Mouse (Mus musculus) kidney, postnatal 14 days (tissue): ENCODE results near the gene Fbxo48.

Experiments
- DNase-seq: peaks from one replicate; pipeline ENCODE4 v3.0.0; 2022; ENCODE audit warnings: mixed read lengths

Fbxo48 gene

DNA sequence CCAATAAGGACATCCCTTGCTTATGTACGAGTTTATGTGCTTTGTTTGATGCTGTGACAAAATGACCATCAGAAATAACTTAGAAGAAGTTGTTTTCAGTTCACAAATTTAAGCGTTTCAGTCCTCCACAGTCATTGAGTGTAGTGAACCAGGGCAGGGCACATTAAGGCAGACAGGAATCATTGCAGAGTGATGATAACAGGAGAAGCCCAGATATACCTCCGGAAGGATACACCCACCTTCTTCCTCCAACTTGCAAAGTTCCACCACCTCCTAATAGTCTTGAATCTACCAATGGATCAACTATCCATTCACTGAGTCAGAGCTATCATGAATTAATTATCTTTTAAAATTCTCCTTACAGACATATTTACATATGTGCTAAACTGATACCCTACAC lies 20.9 kb downstream of the Fbxo48 start:
- DNase-seq, result no peak

DNA sequence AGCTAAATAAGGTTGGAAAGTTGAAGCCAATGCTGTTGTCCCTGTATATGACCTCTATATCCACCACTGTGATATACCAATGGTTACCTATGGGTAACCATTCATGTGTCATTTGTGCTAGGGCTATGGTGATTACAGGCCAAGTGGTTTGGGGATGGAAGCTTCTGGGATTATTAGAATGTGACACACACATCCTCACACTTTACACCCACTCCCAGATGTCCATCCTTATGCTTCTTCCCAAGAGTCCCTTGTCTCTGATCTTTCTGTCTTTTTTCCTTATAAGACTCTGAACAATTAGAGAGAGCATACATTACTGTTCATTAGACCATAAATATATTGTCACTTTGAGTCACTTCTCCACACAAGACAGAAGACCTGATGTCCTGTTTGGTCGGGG lies 21.9 kb downstream of the Fbxo48 start:
- DNase-seq, result no peak

DNA sequence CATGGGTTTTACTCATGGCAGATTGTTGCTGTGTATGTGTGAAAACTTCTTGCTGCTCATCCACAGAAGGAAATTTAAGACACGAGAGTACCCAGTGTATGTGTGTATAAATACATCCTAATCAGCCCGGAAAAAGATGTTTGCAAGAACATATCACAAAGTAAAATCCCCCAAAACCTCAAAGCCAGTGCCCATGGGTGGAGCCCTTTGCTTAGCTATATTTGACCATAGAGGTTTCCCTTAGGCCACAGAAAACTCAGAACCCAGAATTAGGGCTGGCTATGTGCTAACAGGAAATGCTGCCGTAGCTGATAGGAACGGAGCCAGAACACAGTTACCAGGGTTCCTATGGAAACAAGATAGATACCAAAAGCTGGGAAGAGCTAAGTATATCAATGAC lies 25.8 kb downstream of the Fbxo48 start:
- peak; percentile 19 for DNase-seq

DNA sequence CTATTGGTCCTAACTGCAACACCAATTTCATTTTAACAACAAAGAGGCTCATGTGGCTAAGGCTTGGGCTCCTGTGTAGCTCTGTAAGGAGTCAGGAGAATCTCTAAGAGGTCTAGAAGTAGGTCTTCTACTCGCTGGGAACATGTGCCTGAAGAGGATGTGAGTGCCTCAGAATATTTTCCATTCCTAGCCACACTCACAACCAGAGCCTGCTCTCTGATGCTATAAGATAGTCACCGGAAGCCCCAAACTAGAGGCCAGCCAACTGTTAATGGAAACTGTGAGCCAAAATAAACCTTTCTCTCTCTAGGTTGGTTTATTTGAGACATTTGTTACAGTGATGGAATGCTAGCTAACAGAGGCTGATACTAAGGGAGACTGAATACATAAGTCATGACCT lies 26.4 kb downstream of the Fbxo48 start:
- no peak for DNase-seq

DNA sequence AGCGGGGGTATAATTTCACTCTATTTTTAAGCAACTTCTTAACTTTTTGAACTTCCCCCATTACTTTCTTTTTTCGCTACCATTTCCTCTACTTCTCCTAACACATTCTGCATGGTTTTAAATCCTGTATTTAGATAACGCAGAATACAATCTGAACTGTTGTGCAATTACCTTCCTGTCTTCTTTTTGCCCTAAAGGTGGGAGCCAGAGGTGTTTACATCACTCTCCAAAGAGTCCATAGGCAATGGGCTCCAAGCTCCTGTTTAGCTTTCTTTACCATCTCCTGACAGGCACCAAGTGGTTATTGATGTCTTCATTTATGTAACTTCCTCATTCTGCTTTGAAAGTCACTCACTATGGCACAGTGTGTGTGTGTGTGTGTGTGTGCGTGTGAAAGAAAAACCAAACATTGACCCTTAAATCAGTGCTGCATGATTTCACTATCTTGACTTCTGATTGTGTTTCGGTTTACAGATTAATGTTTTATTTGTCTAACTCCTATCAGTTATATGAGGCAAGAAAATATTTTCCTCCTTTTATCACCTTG lies 27.1 kb downstream of the Fbxo48 start:
- no peak for DNase-seq

DNA sequence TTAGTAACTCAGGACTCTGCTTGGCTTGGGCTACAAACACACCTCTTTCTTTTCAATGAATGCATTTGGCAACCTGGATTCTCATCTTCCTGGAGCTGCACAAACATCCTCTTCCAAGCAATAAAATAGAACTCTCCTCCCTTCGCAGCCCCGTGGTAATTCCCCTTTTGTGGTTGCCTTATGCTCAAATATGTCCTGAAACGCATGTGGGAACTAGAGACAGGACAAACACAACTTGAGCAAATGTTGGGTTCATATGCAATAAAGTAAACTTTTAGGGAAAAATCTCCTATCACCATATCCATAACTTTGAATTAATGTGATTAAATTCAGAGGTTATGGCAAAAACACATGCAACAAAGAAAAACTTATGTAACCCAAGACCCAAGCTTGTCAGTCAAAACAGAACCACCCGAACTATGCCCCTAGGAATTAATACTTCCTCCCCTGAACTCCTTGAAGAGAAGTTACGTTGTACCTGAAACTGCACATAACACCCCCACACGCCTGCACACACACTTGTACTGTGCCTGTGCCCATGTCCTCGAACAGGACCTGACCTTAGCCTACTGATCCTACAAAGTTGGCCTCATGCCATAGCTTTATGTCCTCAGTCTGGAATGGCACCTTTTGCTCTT lies 35.5 kb downstream of the Fbxo48 start:
- no peak for DNase-seq

DNA sequence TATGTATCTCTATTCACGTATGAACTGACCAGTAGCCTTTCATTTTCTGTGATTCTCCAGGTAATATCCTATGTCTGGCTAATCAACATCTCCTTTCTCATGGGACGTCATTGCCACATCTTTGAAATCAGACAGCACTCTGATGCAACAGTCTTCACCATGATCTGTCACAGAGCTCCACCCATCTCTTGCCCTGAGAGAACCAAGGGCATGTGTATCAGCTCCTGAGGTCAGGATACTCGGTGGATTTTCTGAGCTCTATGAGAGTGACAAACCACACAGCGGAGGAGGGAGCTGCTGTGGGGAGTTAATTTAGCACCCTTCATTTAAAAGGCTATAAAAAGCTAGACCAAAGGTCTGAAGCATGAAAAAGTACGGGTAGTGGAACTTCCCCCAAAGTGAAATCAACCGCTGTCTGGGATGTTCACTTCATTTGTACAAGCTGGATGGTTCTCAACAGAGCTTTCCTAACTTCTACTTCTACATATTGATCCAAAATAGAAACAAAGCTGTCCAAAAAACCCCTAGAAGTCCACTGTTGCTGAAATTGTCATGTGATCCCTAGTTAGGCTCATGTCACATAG lies 36.7 kb downstream of the Fbxo48 start:
- no peak for DNase-seq

DNA sequence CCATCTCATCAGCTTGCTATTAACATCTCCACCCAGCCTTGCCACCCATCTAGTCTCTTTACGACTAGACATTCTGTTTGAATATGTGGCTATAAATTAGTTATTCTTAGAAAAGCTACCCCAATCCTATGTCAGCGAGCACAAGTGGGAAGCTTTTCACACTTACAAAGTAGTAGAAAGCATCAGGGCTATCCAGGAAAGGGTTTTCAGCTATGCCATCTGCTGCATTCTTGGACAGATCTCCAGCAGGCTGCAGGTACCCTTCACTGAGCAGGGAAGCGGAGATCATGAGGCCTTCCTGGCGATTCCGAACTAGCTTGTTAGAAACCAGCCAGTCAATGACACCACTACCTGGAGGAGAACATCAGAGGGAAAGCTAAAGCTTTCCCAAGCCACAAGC lies 38.7 kb downstream of the Fbxo48 start:
- no peak for DNase-seq

DNA sequence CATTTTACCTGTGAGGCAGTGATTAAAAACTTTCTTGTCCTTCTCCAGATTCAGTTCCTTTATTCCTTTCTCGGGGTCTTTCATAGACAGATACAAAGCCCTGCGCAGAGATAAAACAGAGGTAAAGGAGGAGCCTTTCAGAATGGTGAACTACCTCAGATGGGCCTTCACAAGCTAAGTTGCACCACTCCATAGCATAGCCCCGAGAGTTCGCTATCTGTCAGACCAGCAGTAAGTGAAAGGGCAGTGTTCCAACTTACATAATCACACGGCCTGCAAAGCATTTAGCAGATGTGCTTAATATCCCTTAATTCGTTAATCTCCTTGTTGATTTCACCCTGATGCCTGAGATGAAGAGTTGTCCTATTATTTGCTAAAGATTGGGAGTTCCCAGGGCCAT lies 41.7 kb downstream of the Fbxo48 start:
- no peak for DNase-seq

DNA sequence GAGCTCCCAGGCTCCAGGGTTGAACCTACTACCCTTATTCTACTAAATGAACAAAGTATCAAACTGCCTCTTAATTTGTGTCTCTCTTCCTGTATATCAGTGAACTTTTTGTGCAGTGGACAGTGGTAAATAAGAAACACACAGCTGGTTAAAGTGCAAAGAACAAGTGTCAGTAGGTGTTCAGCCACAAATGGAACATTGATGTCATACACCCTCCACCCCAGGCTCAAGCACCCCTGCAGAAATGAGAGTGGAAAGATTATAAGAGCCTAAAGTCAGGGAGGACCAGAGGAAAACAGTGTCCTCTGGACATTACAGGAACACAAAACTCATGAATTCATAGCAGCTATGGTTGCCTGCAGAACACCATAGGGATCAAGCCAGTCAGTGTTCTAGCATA lies 45.6 kb downstream of the Fbxo48 start:
- DNase-seq, result no peak

DNA sequence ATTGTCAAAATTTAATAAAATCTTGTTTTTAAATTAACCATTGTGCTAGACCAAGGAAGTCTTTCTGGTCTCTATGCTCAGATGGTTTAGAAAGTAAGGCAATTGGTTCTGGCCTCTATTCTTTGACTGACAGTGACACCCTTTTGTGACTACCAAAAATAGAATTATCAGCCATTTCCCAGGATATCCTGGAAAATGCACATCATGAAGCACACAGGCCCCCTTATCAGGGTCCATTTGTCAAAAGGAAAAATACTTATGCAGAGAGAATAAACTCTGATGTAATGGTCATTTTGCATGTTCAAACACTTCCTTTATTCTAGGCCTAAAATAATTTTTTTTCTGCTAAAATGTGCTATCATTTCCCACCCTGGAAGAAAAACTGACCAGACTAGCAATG lies 46.3 kb downstream of the Fbxo48 start:
- DNase-seq, result no peak

DNA sequence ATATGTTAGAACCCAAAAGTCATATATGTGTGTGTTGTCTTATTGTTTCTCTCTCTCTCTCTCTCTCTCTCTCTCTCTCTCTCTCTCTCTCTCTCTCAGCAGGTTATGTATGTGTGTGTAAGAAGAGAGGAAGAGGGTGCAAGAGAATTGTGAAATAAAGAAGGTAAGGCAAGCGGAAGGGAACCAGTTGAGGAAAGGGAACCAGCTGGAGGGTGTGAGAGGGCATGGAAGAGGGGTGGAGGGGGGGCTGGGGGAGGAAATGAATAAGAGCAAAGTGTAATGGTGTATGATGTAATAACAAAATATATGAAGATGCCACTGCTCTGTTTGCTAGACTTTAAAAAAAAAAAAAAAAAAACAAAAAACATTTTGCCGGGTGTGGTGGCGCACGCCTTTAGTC lies 48.2 kb downstream of the Fbxo48 start:
- no peak for DNase-seq

DNA sequence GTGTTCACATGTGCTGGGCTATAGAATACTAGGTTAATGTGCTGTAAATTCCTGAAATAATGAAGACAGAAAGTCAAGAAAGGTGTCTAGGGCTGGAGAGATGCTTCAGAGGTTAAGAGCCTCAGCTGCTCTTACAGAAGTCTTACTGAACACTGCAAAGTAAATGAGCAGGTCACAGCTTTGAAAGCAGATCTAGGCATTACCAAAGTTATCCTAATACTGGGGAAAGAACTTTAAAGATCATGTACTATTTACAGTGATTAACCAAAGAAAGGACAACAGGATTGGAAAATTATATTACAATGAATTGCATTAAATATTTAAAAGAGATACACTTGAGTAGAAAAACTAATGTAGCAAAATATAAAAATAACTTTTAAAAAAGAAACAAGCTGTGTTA lies 48.8 kb downstream of the Fbxo48 start:
- DNase-seq, result no peak

DNA sequence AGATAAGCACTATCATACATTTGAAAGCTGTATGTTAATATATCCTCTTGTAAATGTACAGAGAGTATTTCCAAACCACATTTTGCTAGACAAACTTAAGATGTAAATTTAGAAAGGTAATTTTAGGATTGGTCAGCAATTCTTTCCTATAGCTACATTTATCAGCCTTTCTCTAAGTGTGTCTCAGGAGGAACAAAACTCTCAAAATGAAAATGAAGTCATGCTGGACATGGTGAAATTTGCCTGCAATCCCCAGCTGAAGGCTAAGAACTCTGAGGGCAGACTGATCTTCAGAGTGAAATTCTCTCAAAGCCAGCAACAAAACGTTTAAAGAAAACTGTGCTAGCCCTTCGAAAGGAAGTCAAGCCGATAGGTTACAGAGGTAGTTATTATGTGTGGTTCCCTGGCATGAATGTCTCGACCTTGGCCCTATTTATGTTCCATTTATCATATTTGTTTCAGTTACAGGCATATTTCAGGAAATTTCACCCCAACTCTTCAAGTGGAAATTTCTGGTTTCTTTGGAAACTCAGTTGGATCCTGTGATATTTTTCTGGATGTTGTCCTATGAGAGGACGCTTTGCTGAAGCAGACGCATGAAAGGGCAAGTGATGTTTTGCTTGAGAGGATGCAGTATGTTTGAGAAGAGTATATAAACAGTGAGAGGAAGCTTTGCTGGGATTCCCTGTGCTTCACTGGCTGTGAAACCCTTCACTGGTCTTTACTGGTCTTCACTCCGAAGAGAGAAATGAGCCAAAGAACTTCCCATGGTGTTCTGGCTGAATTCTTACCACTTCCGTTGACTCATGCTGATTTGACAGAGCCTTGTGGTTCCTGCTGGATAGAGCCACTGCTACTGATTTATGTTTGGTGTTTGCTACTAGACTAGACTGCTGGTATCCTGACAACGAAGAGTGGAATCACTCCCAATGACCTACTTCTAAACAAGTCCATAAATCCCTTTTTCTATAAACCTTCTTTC lies 49.5 kb downstream of the Fbxo48 start:
- no peak for DNase-seq

DNA sequence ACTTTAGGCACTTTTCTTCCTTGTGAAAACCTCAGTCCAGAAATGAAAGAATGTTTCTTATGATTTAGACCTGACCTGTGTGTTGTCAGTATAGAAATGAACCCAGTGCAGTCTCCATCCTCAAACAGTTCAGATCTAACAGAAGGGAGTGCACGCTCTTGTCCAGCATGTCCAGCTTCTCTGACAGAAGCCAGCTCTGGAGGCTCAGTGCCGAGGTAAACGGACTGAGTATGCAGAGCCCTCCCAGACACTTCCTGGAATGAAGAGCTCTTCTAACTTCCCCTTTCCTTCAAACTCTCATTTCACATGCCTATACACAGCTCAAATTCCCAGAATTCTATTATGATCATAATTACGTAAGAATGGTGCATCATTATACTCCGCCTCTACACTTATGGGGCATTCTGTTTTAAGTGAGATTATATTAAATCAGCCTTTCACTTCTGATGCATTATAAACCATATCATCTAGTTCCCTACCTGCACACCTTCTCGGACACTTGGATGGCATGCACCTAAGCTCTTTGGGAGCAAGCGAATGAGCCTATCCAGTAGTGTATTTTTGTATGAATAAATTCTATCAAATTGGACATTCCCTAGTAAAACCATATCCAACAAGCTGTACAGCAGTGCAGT lies 51.7 kb downstream of the Fbxo48 start:
- no peak for DNase-seq

DNA sequence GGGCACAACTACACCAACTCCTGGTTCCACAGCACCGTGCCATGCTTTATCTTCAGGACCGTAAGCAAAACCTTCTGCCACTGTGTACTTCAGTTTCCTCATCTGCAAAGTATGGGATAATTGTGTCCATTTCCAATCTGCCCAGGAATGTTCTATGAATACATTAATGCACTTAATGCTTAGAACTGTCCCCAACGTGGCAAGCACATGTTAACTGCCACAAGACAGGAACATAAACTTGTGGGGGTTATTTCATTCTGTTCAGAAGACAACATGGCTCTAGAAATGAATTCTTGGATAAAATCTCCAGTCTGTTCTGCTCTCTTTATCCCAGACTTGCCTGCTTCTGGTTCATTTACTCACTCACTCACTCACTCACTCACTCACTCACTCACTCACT lies 52.6 kb downstream of the Fbxo48 start:
- DNase-seq, result no peak
